Mouse (Mus musculus): ENCODE data around the gene Gm20683.
A peak's percentile ranks its signal among the peaks of the same experiment; 100 is the strongest.

Gene Gm20683

DNA sequence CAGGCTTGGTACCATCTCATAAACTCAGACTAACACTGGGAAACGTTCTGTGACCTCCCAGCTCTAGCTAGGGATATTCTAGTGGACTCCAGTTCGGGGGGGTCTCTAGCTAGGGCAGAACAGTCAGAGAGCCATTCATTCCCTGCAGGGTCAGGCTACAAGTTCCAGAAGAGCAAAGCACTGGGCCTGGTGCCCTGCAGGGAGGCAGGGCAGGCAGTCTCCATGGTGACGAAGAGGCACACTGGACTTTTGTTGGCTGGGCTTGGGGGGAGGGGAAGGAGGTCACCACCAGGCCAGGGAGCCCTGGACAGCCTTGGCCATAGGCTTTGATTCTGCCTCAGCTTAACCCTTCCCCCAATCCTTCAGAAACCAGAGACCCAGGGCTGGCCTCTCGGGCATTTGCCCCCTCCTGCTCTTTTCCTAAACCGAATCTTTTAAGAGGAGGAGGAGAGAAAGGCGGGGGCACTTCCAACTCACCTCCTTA is 45.9 kb downstream of the Gm20683 start, which contains the start of gene AC134908.4:
AC134908.4 (minus strand) TSS at position 51 of the 484 bp plus-strand sequence.
- no peak for DNase-seq (ENCODE audit: low spot score in 2 of 2)

DNA sequence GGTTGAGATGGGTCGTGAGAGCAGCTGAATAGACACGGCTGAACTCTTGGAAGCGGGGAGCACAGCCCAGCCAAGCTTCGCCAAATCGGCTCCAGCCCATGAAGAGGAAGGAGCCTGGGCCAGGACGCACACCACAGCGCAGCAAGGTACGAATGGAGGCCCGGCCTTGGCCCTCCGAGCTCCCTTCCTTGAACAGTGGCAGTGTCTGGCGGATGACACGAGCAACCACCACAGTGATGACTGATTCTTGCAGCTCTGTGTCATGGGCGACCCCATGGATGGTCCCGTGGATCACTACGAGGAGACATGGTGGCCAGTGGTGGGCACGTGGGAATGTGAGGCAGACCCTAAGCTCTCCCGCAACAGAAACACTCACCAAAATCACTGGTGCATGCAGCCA is 46.6 kb downstream of the Gm20683 start:
- no peak for DNase-seq (ENCODE audit: low spot score in 2 of 2)

DNA sequence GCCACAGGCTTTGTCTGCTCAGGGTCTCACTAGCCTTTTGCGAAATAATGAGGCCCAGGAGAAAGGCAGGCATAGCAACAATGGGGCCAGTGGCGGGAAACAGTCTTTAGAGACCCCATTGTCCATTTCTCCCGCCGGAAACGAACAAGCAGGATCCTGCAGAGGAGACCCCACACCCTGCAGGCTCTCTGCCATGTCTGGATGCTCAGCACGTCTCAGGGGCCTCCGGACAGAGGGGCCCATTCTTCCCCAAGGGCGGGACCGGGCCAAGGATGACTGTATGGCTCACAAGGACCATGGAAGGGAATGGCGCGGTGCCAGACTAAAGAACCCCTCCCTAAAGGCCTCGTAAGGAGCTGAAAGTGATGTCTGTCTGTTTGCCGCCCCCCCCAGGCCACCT is 47.4 kb downstream of the Gm20683 start:
- no peak for DNase-seq (ENCODE audit: low spot score in 2 of 2)

DNA sequence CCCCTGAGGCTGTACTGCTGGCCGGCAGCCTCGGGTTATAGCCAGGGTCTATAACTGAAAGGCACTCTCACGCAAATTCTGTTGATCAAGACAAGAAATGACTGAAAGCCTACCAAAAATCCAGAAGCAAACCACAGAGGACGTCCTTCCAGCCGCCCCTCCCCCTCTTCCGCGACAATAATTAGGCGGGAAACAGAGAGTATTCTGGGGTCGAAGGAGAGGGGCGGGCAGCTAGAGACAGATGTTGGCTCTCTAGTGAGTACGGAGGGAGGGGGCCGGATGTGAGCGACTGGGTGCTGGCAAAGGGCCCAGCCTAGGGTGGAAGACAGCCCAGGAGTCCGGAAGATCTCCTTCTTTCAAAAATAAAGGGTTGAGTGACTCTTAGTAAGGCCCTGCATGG is 48.9 kb downstream of the Gm20683 start, which contains the start of gene Fam173a:
Fam173a (minus strand) TSS at position 287 of the 400 bp plus-strand sequence.
- peak in 1 of 2 experiments; percentile 63 for DNase-seq (ENCODE audit: low spot score in 2 of 2)

DNA sequence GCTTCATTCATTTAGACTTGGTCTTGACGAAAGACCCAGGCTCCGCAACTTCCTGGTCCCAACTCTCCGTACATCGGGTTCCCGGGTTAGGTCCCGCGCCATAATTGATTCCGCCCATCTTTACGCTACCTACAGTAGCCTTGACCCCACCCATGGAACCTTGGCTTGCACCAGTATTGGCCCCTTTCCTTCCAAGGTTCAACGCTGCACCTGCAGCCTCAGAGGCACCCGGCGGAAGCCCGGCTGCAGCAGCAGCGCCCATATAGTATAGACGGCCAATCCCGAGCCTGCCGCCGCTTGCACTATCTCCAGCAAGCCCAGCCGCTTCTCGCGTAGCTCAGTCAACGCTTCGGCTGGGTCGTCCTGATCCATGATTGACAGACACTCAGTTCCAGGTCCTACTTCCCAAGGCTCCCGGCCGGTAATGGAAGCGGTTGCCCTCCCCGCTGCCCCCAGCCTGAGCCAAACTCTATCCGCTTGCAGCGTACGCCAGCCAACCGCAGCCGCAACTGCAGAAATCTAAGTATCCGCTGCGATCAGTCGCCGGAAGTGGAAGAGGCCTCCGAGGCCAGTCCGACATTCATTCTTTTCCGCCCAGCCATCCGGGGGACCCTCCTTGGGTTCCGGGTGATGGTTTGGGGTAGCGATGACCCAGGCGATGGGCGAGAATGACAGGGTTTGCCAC is 49.6 kb downstream of the Gm20683 start:
- DNase-seq (ENCODE audit: low spot score in 2 of 2) = peak; percentile 78 to 80

DNA sequence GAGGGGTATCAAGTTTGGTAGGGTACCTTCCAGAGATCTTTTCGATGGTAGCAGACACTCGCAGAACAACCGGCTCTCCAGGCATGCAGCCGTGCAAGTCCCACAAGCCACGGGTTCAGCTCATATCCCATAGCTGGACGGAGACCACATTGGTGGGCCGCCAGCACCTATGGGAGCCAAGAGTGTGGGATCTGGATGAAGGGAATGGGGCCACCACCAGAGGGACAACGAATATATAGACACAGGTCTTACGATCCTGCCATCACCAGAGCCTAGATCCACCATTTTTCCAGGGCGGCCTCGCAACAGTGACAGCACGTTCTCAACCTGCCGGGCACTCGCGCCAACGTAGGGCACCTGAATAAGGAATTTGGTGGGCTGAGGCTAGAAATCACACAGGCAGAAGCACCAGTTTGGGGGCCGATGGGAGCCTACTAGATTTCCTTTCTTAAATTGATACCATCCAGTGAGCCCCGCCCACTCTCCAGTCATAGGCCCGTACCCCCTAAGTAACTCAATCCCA is 50.2 kb downstream of the Gm20683 start:
- no peak for DNase-seq (ENCODE audit: low spot score in 2 of 2)

DNA sequence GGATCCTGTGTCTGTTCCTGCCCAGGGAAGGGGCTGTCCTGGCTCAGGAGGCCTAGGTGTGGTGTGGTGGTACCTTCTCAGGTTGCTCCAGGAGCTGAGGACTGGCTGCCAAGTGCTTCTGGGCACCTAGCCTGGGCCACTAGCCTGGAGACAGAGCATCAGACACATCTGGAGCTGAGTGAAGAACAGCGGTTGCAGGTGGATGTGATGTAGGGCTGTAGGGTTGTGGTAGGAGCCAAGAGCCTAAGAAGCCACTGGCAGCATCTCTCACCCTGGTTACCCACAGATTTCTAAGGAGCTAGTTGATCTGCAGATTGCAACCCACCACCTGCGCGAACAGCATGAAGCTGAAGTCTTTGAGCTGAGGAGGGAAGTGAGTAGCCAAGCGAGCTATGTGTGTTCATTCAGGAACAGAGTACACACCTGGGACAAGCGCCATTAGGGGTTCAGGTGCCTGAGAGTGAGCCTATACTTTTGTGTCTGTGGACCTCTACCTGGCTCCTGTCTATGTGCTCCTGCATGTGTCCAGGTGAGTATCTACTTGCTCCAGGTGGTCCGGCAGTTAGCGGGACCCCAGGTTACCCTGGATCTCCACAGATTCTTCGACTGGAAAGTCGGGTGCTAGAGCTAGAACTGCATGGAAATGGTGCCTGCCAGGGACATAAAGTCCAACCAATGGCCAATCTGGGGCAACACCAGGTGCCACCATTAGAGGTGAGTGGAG is 54.6 kb downstream of the Gm20683 start:
- no peak for DNase-seq (ENCODE audit: low spot score in 2 of 2)

DNA sequence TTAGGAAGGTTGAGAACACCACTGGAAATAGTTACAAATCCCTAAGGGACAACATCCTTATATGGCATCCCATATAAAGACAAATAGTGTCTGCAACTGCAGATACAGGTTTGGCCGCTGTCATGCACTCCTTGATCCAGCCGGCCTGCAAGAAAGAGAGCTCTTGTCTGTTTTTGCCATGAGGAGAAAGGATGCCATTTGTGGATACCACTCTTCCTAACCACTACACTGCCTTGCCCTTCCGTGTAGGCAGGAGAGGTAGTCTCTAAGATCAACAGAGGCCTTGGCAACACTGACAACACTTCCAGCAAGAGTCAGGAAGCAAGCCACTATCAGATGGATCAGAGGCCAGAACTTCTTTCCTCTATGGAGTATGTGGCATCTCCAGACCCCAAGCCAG is 55.3 kb downstream of the Gm20683 start, which contains the start of gene Ccdc78:
Ccdc78 (plus strand) TSS at position 301 of the 400 bp plus-strand sequence.
- DNase-seq (ENCODE audit: low spot score in 2 of 2) = no peak

DNA sequence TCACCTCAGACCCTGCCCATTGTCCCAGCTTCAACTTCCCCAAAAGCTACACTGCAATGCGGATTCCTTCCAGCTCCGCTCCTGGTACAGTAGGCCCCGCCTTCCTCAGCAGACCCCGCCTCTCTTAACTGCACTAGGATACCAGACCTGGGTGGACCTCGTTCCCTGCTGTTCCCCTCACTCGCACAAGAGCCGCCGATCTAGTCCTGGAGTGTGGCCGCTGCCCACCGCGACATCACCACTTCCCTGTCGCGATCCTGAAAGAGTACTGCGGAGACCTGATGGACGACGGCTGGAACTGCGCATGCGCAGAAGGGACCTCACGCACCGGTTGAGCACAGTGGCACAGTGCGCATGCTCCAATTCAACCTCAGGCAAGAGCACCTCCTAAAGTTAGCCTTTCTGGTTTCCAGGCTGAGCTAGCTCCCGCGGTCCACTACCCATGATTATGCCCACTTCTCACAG is 56.2 kb downstream of the Gm20683 start, which contains the start of gene Haghl:
Haghl (minus strand) TSS at position 393 of the 465 bp plus-strand sequence.
- DNase-seq (ENCODE audit: low spot score in 2 of 2) = peak; percentile 93 to 98
